Mouse (Mus musculus) neural tube, embryonic 12.5 days (tissue): ENCODE measurements around the gene Rbpjl. TPM values are rescaled to one million over a fixed set of nuclear protein-coding genes. Genes with fewer than 3 reads are reported as not detected.

Experiments
- ATAC-seq: fragments of 200-750 bp; cut with Nextera tagmentation; 2 replicates; pipeline ENCODE4 v1.8.0; 2017; ENCODE audit warnings: low read depth, mild to moderate bottlenecking, moderate TSS enrichment, moderate library complexity; ENCODE audit not compliant: low FRiP score
- H3K27ac ChIP-seq: fragments of 300-500 bp; sonication (generic); 2 replicates; pipeline ENCODE4 v1.5.1; 2016
- H3K27me3 ChIP-seq: fragments of 300-500 bp; sonication (generic); replicated peaks from 2 replicates; pipeline ENCODE4 v1.6.1; 2016; ENCODE audit warnings: mild to moderate bottlenecking
- H3K36me3 ChIP-seq: fragments of 300-500 bp; sonication (generic); 2 replicates; pipeline ENCODE4 v1.6.1; 2016; ENCODE audit warnings: mild to moderate bottlenecking
- H3K4me1 ChIP-seq: fragments of 300-500 bp; sonication (generic); 2 replicates; pipeline ENCODE4 v1.6.1; 2016
- H3K4me2 ChIP-seq: fragments of 300-500 bp; sonication (generic); replicated peaks from 2 replicates; pipeline ENCODE4 v1.6.1; 2016; ENCODE audit warnings: mild to moderate bottlenecking
- H3K4me3 ChIP-seq: fragments of 300-500 bp; sonication (generic); 2 replicates; pipeline ENCODE4 v1.5.1; 2016
- H3K9ac ChIP-seq: fragments of 300-500 bp; sonication (generic); 2 replicates; pipeline ENCODE4 v1.6.1; 2016; ENCODE audit warnings: mild to moderate bottlenecking
- H3K9me3 ChIP-seq: fragments of 300-500 bp; sonication (generic); 2 replicates; pipeline ENCODE4 v1.6.1; 2016; ENCODE audit warnings: mild to moderate bottlenecking
- WGBS: fragments of 180-500 bp; shearing (Covaris S2); methylation state at CpG from one replicate; pipeline ENCODE4 v1.1.7; 2016; 5-methylcytosine and 5-hydroxymethylcytosine counted together
- polyA plus RNA-seq: library from polyadenylated mRNA; unstranded; fragments of >200 nt; fragmentation: Nextera tagmentation; extraction: Ambion mirVana; gene quantifications from 2 replicates; pipeline ENCODE4 v1.2.1, GENCODE M21; 2016

The Rbpjl gene
- polyA plus RNA-seq, 1 experiment from 2014 or later = 0.13 TPM

DNA sequence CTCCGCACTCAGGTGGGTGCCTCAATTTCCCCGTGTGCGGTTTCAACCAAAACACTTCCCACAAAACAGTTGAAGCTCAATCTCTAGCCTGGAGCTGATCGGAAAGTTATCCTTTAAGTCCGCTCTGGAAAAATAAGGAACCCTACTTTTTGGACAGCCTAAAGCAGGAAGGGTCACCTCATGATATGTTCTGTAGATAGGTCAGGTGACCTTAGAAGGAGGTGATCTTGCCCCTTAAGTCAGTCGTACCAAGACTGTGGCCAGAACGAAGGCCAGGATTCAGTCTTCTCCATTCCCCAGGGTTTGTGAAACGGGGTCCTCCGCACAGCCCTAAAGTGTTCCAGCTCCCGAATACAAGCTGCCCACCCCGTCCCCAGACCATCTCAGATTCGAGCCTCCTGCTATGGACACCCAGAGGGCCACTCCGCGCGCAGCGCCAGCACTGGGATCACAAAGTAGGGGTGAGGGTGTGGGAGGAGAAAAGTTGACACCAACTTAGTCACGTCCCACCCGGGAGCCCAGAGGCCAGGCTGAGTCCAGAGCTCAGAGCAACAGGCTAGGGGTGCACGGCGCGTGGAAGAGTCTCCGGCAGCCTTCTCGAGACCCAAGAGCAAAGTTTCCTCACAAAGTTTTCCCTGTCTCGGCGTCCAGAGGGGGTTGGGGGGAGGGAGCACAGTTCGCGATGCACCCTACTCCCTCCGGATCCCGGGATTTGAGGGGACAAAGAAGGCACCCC is 39.5 kb downstream of the Rbpjl start:
- WGBS = 3% methylated on average over 29 of the region's 29 CpGs
- H3K4me3 ChIP-seq = peak overlapping the region; percentile 48
- peaks cover 19% of the 10 kb centered on the region for H3K4me1 ChIP-seq
- ATAC-seq = peak; percentile 70
- no peaks in the 10 kb centered on the region for H3K9me3 ChIP-seq
- no peak overlapping the region for H3K27ac ChIP-seq
- peak overlapping the region; percentile 92 for H3K4me2 ChIP-seq
- H3K27me3 ChIP-seq = peaks cover 17% of the 10 kb centered on the region
- H3K9ac ChIP-seq = peak overlapping the region; percentile 59
- H3K36me3 ChIP-seq = no peaks in the 10 kb centered on the region

DNA sequence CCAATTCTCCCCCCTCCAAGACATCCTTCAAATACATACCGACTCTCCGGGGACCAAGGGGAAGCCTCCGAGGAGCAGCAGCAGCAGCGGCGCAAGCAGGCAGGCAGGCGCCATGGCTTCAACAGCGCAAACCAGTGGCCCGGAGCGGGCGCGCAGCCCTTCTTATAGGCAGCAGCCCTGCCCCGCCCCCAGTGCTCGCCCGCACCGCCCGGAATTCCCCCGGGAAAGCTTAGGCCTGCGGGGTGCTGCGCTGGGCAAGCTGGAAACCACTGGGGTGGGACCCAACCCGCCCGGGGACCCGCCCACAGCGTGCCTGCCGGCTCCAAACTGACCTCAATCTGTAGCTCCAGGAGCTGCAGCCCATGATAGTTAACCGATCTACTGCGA is 40.1 kb downstream of the Rbpjl start:
- ATAC-seq = peak; percentile 94
- WGBS = under 1% methylated on average over 26 of the region's 26 CpGs
- Histone ChIP-seq H3K4me2 (peak overlapping the region; percentile 92), H3K9me3 (no peaks in the 10 kb centered on the region), H3K36me3 (no peaks in the 10 kb centered on the region), H3K27me3 (peaks cover 17% of the 10 kb centered on the region), H3K4me3 (peak overlapping the region; percentile 48), H3K9ac (peak overlapping the region; percentile 59), H3K27ac (no peak overlapping the region), H3K4me1 (peaks cover 19% of the 10 kb centered on the region)

DNA sequence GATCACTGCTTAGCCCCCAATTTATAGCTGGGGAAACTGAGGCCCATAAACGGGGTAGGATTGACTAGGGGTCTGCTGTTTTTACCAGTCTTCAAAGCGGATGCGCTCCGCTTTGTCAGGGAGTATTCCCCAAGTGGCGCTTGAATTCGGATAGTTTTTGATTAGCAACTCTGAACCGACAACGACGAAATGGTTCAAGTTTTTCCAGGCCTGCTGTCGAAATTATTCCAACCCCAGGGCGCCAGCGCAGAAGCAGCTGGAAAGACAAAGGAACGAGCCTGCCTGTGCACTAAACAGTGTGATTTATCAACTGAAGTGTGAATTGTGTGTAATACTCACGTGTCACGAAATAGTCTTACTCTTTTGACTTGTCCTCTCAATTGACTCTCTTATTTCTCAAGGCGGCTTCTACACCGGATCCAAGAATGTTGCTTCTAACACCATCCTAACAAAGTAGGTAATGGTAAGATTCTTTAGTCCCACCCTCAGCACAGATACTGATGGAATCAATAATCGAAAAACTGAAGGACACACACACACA is 40.6 kb downstream of the Rbpjl start, which contains the start of gene Sdc4:
TSS of gene Sdc4 (minus strand) at position 428 of the 541 bp plus-strand sequence.
- peak within 1 kb of the TSS; percentile 59 for H3K9ac ChIP-seq
- 4% methylated on average over 18 of the region's 18 CpGs for WGBS
- ATAC-seq = peak; percentile 23; the same call in 1 of the 2 replicates

DNA sequence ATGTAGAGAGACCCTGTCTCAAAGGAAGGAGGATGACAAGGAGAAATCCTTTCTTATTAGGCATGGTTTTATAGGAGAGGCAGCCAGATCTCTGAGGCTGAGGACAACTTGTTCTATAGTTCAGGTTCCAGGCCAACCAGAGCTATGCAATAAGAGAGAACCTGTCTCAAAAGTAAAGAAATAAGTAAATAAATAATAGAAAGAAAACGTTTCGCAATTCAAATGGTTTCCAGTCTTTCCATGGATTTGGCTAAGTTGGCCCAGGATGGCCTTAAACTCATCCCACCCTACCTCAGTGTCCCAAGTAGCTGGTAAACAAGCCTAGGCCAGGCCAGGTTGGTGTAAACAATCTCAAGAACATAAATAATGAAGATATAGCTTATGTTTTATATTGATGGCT is 41.8 kb downstream of the Rbpjl start:
- no peak for ATAC-seq
- Histone ChIP-seq H3K9ac (no peak overlapping the region), H3K9me3 (no peaks in the 10 kb centered on the region), H3K4me3 (no peak overlapping the region), H3K4me2 (no peak overlapping the region), H3K27me3 (peaks cover 17% of the 10 kb centered on the region), H3K36me3 (no peaks in the 10 kb centered on the region), H3K27ac (no peak overlapping the region), H3K4me1 (peaks cover 19% of the 10 kb centered on the region)
- WGBS = 90% methylated on average over 2 of the region's 2 CpGs

More for the DNA sequence above, 40.6 kb downstream of the Rbpjl start, which contains the start of gene Sdc4:
- H3K27ac ChIP-seq = no peak within 1 kb of the TSS
- peak within 1 kb of the TSS; percentile 92 for H3K4me2 ChIP-seq
- H3K4me3 ChIP-seq = peak within 1 kb of the TSS; percentile 48
- H3K27me3 ChIP-seq = peaks cover 17% of the 10 kb centered on the region
- peaks cover 19% of the 10 kb centered on the region for H3K4me1 ChIP-seq
- H3K36me3 ChIP-seq = no peaks in the 10 kb centered on the region
- no peaks in the 10 kb centered on the region for H3K9me3 ChIP-seq

DNA sequence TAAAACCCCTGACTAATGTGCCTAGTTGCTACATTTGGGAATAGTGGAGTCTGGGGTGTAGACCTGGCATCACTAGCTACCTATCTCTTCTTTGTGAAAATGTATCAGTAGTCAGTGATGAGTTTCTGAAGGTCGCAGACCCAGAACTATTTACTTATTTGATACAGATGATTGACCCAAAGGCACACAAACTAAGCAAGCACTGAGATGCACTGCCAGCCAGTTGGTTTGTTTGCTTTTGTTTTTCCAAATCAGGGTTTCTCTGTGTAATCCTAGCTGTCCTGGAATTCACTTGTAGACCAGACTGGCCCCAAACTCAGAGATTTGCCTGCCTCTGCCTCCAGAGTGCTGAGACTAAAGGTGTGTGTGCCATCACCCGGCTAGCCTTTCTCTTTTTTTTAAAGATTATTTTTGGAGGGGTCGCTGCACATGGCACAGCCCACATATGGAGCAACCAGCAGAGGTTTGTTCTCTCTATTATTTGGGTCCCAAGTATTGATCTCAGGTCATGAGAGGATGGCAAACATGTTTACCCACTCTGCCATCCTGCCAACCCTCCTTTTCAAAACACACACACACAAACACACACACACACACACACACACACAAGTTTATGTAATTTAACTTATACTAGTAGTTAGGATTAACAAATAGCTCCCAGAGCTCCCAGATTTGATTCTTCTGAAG is 42.6 kb downstream of the Rbpjl start:
- no peak for ATAC-seq
- H3K9me3 ChIP-seq = no peaks in the 10 kb centered on the region
- WGBS = 85% methylated on average over 3 of the region's 3 CpGs
- H3K9ac ChIP-seq = no peak overlapping the region
- no peak overlapping the region for H3K4me2 ChIP-seq
- H3K4me1 ChIP-seq = peaks cover 19% of the 10 kb centered on the region
- peaks cover 17% of the 10 kb centered on the region for H3K27me3 ChIP-seq
- no peak overlapping the region for H3K4me3 ChIP-seq
- H3K27ac ChIP-seq = no peak overlapping the region
- no peaks in the 10 kb centered on the region for H3K36me3 ChIP-seq

DNA sequence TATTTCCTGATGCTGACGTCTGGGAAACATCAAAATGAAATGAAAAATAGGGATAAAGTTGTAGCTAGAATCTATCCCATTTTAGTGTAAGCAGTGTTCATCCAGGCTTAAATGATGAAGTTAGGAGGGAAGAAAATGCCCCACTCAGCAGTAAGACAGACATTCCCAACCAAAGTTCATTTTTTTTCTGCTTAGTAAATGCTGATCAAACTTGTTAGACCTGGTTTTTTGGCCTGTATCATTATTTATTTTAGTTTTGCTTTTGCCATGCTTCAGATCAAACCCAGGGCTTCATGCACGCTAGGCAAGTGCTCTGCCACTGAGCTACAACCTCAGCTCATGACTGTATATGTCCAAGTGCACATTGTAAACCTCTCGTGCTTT is 43.1 kb downstream of the Rbpjl start:
- Histone ChIP-seq H3K4me3 (no peak overlapping the region), H3K4me1 (peaks cover 19% of the 10 kb centered on the region), H3K9me3 (no peaks in the 10 kb centered on the region), H3K9ac (no peak overlapping the region), H3K36me3 (no peaks in the 10 kb centered on the region), H3K27me3 (peaks cover 17% of the 10 kb centered on the region), H3K4me2 (no peak overlapping the region), H3K27ac (no peak overlapping the region)
- 79% methylated on average over 3 of the region's 3 CpGs for WGBS
- no peak for ATAC-seq

DNA sequence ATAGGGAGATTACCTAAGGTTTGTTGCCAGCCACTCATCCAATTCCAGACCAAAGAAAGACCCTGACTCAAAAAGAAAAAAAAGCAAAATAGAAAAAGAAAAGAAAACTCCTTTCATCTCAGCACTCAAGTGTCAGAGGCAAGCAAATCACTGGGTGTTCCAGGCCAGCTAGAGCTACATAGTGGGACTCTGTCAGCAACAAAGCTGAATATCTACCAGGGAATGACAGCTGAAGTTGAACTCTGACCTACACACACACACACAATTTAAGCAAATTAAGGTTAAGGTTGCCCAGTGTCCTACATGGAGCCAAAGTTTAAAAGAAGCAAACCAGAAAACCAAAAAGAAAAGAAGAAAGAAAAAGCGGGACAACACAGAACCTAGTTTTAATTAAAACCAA is 45.2 kb downstream of the Rbpjl start:
- ATAC-seq = no peak
- Histone ChIP-seq H3K36me3 (no peaks in the 10 kb centered on the region), H3K27me3 (no peaks in the 10 kb centered on the region), H3K9ac (no peak overlapping the region), H3K27ac (no peak overlapping the region), H3K4me1 (peaks cover 3% of the 10 kb centered on the region; the same call in 1 of the 2 replicates), H3K9me3 (no peaks in the 10 kb centered on the region), H3K4me3 (no peak overlapping the region), H3K4me2 (no peak overlapping the region)
- 88% methylated on average over 1 of the region's 1 CpGs for WGBS

DNA sequence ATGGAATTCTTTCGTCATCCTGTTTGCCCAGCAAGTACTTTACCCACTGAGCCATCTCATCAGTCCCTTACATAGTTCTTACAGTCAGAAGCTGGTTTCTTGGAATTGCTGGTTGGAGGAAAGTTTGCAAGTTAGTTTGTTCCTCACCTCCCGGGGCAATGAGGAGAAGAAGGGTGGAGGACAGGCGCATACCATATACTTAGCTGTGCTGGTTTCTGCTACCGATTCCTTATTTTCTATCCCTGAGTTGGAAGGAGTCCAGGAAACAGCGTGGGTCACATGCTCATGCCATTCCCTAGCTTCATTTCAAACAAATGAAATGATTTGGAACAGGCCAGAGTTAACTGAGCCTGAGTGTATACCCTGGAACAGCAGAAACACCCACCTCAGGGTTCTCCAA is 46.0 kb downstream of the Rbpjl start:
- H3K36me3 ChIP-seq = no peaks in the 10 kb centered on the region
- H3K4me2 ChIP-seq = no peak overlapping the region
- 82% methylated on average over 5 of the region's 5 CpGs for whole genome bisulfite sequencing
- H3K4me3 ChIP-seq = no peak overlapping the region
- no peak overlapping the region for H3K9ac ChIP-seq
- no peak overlapping the region for H3K27ac ChIP-seq
- no peaks in the 10 kb centered on the region for H3K9me3 ChIP-seq
- H3K4me1 ChIP-seq = no peaks in the 10 kb centered on the region
- no peaks in the 10 kb centered on the region for H3K27me3 ChIP-seq
- no peak for ATAC-seq

DNA sequence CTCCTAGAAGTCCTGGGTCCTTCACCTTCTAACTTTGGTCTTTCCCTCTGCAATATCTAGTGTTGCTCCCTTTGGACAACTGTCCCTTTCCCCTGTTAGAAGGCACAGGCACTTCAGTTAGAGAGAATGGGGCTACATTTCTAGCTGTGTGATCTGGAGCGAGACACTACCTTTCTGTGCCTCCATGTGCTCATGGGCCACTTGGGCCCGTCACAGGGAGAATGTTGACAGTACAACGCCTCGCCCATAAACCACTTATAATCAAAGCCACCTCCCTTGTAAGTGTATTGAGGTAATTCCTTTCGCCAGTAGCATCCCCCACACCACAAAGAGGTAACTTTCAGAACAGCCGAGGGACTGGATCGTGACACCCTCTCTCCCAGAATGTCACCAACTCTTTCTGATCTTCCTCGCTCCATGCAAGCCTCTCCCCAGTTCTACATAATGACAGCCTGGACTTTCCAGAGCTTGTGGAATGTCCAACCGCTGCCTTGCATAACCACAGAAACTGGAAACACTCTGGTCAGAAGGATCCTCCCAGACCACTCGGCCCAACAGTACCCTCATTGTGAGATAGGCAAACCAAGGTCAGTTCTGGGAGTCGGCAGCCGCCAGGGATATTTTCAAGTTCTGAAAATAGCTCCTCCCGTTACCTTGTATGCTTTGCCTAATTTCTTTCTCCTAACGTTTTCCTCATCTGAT is 46.6 kb downstream of the Rbpjl start:
- no peaks in the 10 kb centered on the region for H3K4me1 ChIP-seq
- no peaks in the 10 kb centered on the region for H3K27me3 ChIP-seq
- ATAC-seq = no peak
- H3K27ac ChIP-seq = no peak overlapping the region
- H3K4me3 ChIP-seq = no peak overlapping the region
- H3K9ac ChIP-seq = no peak overlapping the region
- WGBS = 88% methylated on average over 14 of the region's 14 CpGs
- no peaks in the 10 kb centered on the region for H3K36me3 ChIP-seq
- no peaks in the 10 kb centered on the region for H3K9me3 ChIP-seq
- no peak overlapping the region for H3K4me2 ChIP-seq

DNA sequence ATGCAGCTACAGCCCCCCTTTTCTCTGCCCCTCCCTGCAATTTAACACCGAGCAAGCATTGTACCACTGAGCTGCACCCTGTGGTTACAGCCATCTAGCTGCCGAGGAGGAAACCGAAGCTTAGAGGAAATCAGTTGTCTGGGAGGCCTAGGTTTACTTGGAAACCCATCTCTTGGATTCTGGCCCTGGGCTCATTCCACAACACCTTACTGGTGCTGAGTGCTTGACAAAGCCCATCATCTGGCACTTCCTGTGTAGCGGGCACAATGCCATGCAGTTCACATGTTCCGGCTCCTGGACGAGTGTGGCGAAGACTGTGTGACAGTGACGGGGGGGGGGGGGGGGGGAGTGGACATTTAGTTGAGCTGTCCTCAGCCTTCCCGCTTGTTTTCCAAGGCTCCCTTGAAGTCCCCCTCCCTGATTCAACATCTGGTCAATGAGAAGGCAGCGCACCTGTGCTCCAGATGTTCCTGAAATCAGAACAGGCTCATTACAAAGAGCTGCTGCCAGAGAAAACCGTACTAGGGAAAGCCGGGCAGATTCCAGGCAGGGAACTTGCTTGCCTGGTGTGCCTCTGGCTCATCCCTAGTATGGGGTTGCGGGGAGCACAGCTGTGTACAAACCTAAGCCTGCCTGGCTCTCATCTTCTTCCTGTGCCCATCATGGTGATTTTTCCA is 49.2 kb downstream of the Rbpjl start:
- ATAC-seq = no peak
- WGBS = 49% methylated on average over 13 of the region's 13 CpGs

DNA sequence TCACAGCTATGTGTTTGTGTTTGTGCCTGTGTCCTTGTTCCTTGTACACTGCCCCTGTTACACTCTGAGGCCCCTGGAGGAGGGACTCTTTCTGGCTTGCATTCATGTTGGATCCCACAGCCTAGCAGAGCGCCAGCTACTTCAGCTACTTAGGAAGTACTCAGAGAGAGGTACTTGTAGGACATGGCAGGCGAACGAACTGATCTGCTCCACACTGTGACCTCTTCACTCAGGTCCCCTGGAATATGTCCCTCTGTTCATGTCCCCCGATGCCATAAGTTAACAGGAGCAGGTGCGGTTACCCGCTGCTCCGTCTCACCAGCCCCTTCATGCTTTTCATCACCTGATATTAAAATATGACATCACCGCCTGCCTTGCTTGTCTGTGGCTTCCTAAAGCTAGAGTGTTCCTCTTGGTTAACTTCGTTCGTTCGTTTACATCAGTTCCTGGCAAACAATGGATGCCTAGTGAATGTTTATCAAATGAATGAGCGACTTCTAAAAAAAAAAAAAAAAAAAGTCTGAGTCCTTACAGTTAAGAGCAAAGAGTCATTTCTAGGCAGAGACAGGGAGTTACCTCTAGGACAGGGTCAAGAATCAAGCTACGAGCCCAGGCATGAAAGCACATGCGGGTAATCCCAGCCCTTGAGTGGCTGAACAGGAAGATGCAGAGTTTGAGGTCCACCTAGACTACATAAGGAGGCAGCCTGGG is 50.3 kb downstream of the Rbpjl start:
- WGBS = 82% methylated on average over 14 of the region's 14 CpGs
- ATAC-seq = no peak

More for the DNA sequence above, 49.2 kb downstream of the Rbpjl start:
- no peak overlapping the region for H3K4me3 ChIP-seq
- no peak overlapping the region for H3K27ac ChIP-seq
- H3K4me2 ChIP-seq = no peak overlapping the region
- H3K9me3 ChIP-seq = no peaks in the 10 kb centered on the region
- no peak overlapping the region for H3K9ac ChIP-seq
- H3K27me3 ChIP-seq = no peaks in the 10 kb centered on the region
- H3K36me3 ChIP-seq = no peaks in the 10 kb centered on the region
- H3K4me1 ChIP-seq = peaks cover 7% of the 10 kb centered on the region

More for the DNA sequence above, 50.3 kb downstream of the Rbpjl start:
- Histone ChIP-seq H3K4me2 (no peak overlapping the region), H3K36me3 (no peaks in the 10 kb centered on the region), H3K4me3 (no peak overlapping the region), H3K27me3 (no peaks in the 10 kb centered on the region), H3K9me3 (no peaks in the 10 kb centered on the region), H3K9ac (no peak overlapping the region), H3K27ac (no peak overlapping the region), H3K4me1 (peaks cover 8% of the 10 kb centered on the region)
